Mouse (Mus musculus) C2C12 (cell line): ENCODE measurements around the gene Olfr800.

ENCODE experiments used
- CTCF ChIP-seq: IDR thresholded peaks from one replicate; pipeline ENCODE4 v1.5.1; 2011; ENCODE audit not compliant: control insufficient read depth, insufficient read depth, insufficient read length
- MAX ChIP-seq: IDR thresholded peaks from one replicate; pipeline ENCODE4 v1.6.1; 2011; ENCODE audit warnings: mild to moderate bottlenecking, control low read depth
- MYOG ChIP-seq: IDR thresholded peaks from one replicate; pipeline ENCODE4 v1.6.1; 2011; ENCODE audit not compliant: control insufficient read depth, insufficient read length; ENCODE audit errors: extremely low read depth
- USF1 ChIP-seq: IDR thresholded peaks from one replicate; pipeline ENCODE4 v1.6.1; 2011; ENCODE audit warnings: low read depth, mild to moderate bottlenecking, control low read depth, moderate library complexity

- no peak for TF ChIP-seq CTCF
- TF ChIP-seq USF1: no peak
- TF ChIP-seq MYOG: no peak
- TF ChIP-seq MAX: no peak
These were observed 34.2 kb upstream of the Olfr800 start for GRCm38 (mm10) chr10:129623251-129623650.
